In the genomic region with DNA sequence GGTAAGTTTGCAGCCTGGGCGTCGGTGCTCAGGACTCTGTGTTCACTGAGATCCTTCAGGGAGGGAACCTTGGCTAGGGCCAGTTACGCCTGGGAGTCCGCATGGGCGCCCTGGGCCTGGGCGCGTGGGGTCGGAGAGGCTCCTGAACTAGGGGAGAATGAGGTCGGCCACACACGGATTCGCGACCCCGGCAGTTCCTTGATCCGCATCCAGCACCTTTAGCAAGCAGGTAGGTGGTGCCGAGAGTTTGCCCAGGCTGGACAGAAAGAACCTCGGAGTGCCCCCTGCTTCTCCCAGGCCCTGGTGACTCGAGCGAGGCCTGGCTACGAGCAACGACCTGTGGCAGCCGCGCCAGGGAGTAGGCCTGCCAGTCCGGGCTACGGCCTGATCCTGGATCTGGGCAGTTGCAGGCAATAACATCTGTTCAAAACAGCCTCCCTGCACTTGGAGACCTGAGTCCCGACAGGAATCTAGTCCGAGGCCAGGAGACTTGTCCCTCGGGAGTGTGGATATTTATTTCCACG, we compare ENCODE assay signal across 8 mouse cellular contexts. TPM values are rescaled to one million over a fixed set of nuclear protein-coding genes. Genes with fewer than 3 reads are reported as not detected.
A peak's percentile ranks its signal among the peaks of the same experiment; 100 is the strongest.
DNase-seq lines count a peak whose midpoint lies in the region; ATAC-seq lines count a peak whose summit lies in the region.

No protein-coding gene starts in this region.

- ATAC-seq in embryonic facial prominence, embryonic 11.5 days (replicated peaks; ENCODE audit: insufficient number of reproducible peaks, low FRiP score, low TSS enrichment, low read depth), result peak; percentile 17; the same call in 1 of the 2 replicates
- ATAC-seq in hindbrain, embryonic 14.5 days (ENCODE audit: low FRiP score), result peak; percentile 19; the same call in 1 of the 2 replicates
- peak; percentile 23 for ATAC-seq in megakaryocyte, adult 5-6 weeks (ENCODE audit: poor library complexity, severe bottlenecking)

- H3K4me1 ChIP-seq in embryonic facial prominence, embryonic 11.5 days (ENCODE audit: control insufficient read depth, insufficient read depth, low read length), result no peaks in the 10 kb centered on the region
- H3K4me1 ChIP-seq in hindbrain, embryonic 14.5 days (replicated peaks; ENCODE audit: control insufficient read depth, insufficient read depth, low read length), result peaks cover 6% of the 10 kb centered on the region; the same call in 1 of the 2 replicates

- H3K4me3 ChIP-seq in embryonic facial prominence, embryonic 11.5 days (ENCODE audit: low read depth, low read length), result peak overlapping the region; percentile 60
- peak overlapping the region; percentile 36 for H3K4me3 ChIP-seq in hindbrain, embryonic 14.5 days (replicated peaks; ENCODE audit: low read length)

- H3K9ac ChIP-seq in embryonic facial prominence, embryonic 11.5 days (replicated peaks; ENCODE audit: low read length), result peak overlapping the region; percentile 81
- H3K9ac ChIP-seq in hindbrain, embryonic 14.5 days, result peak overlapping the region; percentile 41; the same call in 1 of the 2 replicates

- H3K36me3 ChIP-seq in embryonic facial prominence, embryonic 11.5 days (replicated peaks; ENCODE audit: control insufficient read depth, insufficient read depth, low read depth, low read length), result no peaks in the 10 kb centered on the region
- no peaks in the 10 kb centered on the region for H3K36me3 ChIP-seq in hindbrain, embryonic 14.5 days (replicated peaks; ENCODE audit: control insufficient read depth, insufficient read depth)

- H3K4me2 ChIP-seq in embryonic facial prominence, embryonic 11.5 days (ENCODE audit: low read depth, low read length), result peak overlapping the region; percentile 87
- H3K4me2 ChIP-seq in hindbrain, embryonic 14.5 days (replicated peaks), result peak overlapping the region; percentile 72

- H3K27me3 ChIP-seq in embryonic facial prominence, embryonic 11.5 days (ENCODE audit: control insufficient read depth, insufficient read depth, low read length), result no peaks in the 10 kb centered on the region
- H3K27me3 ChIP-seq in hindbrain, embryonic 14.5 days (ENCODE audit: control insufficient read depth, insufficient read depth, low read length), result no peaks in the 10 kb centered on the region

- H3K27ac ChIP-seq in embryonic facial prominence, embryonic 11.5 days (replicated peaks; ENCODE audit: low read depth, low read length), result 0 out of 2 replicates have a peak overlapping the region, but pooled peaks have one; percentile 20
- no peak overlapping the region for H3K27ac ChIP-seq in hindbrain, embryonic 14.5 days

- intact Hi-C loops in left cerebral cortex, postnatal 4 days (cut with DNase I), result no loop called here

- H3K9me3 ChIP-seq in embryonic facial prominence, embryonic 11.5 days (replicated peaks; ENCODE audit: control insufficient read depth, low read length), result no peaks in the 10 kb centered on the region
- H3K9me3 ChIP-seq in hindbrain, embryonic 14.5 days (ENCODE audit: control insufficient read depth, low read length), result no peaks in the 10 kb centered on the region

- WGBS in embryonic facial prominence, embryonic 11.5 days, result 12% methylated on average over 28 of the region's 28 CpGs
- 12% methylated on average over 28 of the region's 28 CpGs for WGBS in hindbrain, embryonic 14.5 days

- peak; percentile 15 for DNase-seq in left cerebral cortex, postnatal 4 days
- no peak for DNase-seq in left cerebral cortex, adult 8-10 months (ENCODE audit: low spot score in 2 of 2)
- DNase-seq in embryonic facial prominence, embryonic 11.5 days (ENCODE audit: low spot score), result no peak
- DNase-seq in hindbrain, embryonic 14.5 days (ENCODE audit: low spot score), result no peak
- DNase-seq in urinary bladder, postnatal 14 days (ENCODE audit: low spot score), result no peak
- no peak for DNase-seq in thymus, postnatal 4 days
- DNase-seq in gastrocnemius, postnatal 25 days, result no peak

RNA-seq across cellular contexts. Expression of gene Mavs, which starts 0.3 kb away (rescaled TPM):
- 1 to 10 TPM; 4.5 to 4.7 TPM for total RNA-seq in left cerebral cortex, postnatal 4 days (2021)
- 1 to 10 TPM; 6.9 to 8.6 (median 7.3) TPM for total RNA-seq in left cerebral cortex, adult 8-10 months (2022)
- 13.3 and 14.3 TPM in 2 replicates for polyA plus RNA-seq in embryonic facial prominence, embryonic 11.5 days (2014; fragmentation: Nextera tagmentation; extraction: Ambion mirVana)
- polyA plus RNA-seq in hindbrain, embryonic 14.5 days (2014; fragmentation: Nextera tagmentation; extraction: Ambion mirVana), result 5.8 and 7.7 TPM in 2 replicates
- total RNA-seq in megakaryocyte, adult 5-6 weeks (2015), result 17.3 and 20.8 TPM in 2 replicates
- total RNA-seq in megakaryocyte, adult 5-6 weeks (2017), result 14.4 and 14.8 TPM in 2 replicates
- total RNA-seq in gastrocnemius, postnatal 25 days (2021), result 10 to 100 TPM; 40.5 to 47.4 TPM

RNA-seq across cellular contexts. Expression of gene Ap5s1, which starts 27.3 kb away (rescaled TPM):
- 10 to 100 TPM; 17.9 to 18.5 TPM for total RNA-seq in left cerebral cortex, postnatal 4 days (2021)
- 10 to 100 TPM; 23.9 to 28.5 (median 26.2) TPM for total RNA-seq in left cerebral cortex, adult 8-10 months (2022)
- 22.6 and 23.8 TPM in 2 replicates for polyA plus RNA-seq in embryonic facial prominence, embryonic 11.5 days (2014; fragmentation: Nextera tagmentation; extraction: Ambion mirVana)
- 32.1 and 39.7 TPM in 2 replicates for polyA plus RNA-seq in hindbrain, embryonic 14.5 days (2014; fragmentation: Nextera tagmentation; extraction: Ambion mirVana)
- total RNA-seq in megakaryocyte, adult 5-6 weeks (2015), result 13.6 and 14.0 TPM in 2 replicates
- total RNA-seq in megakaryocyte, adult 5-6 weeks (2017), result 8.4 and 13.5 TPM in 2 replicates
- total RNA-seq in gastrocnemius, postnatal 25 days (2021), result 10 to 100 TPM; 18.2 to 20.1 TPM

RNA-seq across cellular contexts. Expression of gene Pank2, which starts 28.1 kb away (rescaled TPM):
- total RNA-seq in left cerebral cortex, postnatal 4 days (2021), result 10 to 100 TPM; 47.6 to 50.8 TPM
- 10 to 100 TPM; 63.3 to 71.3 (median 69.9) TPM for total RNA-seq in left cerebral cortex, adult 8-10 months (2022)
- 60.6 and 68.0 TPM in 2 replicates for polyA plus RNA-seq in embryonic facial prominence, embryonic 11.5 days (2014; fragmentation: Nextera tagmentation; extraction: Ambion mirVana)
- polyA plus RNA-seq in hindbrain, embryonic 14.5 days (2014; fragmentation: Nextera tagmentation; extraction: Ambion mirVana), result 31.5 and 35.1 TPM in 2 replicates
- 60.1 and 74.2 TPM in 2 replicates for total RNA-seq in megakaryocyte, adult 5-6 weeks (2015)
- 42.9 and 51.0 TPM in 2 replicates for total RNA-seq in megakaryocyte, adult 5-6 weeks (2017)
- 10 to 100 TPM; 22.5 to 26.4 TPM for total RNA-seq in gastrocnemius, postnatal 25 days (2021)

RNA-seq across cellular contexts. Expression of gene Spef1, which starts 47.1 kb away (rescaled TPM):
- 10 to 100 TPM; 25.2 to 31.6 TPM for total RNA-seq in left cerebral cortex, postnatal 4 days (2021)
- total RNA-seq in left cerebral cortex, adult 8-10 months (2022), result 1 to 10 TPM; 7.4 to 8.3 (median 8.1) TPM
- polyA plus RNA-seq in embryonic facial prominence, embryonic 11.5 days (2014; fragmentation: Nextera tagmentation; extraction: Ambion mirVana), result 3.4 and 4.1 TPM in 2 replicates
- 11.5 and 11.8 TPM in 2 replicates for polyA plus RNA-seq in hindbrain, embryonic 14.5 days (2014; fragmentation: Nextera tagmentation; extraction: Ambion mirVana)
- total RNA-seq in megakaryocyte, adult 5-6 weeks (2015), result 1.5 and 1.8 TPM in 2 replicates
- 2.4 and 3.3 TPM in 2 replicates for total RNA-seq in megakaryocyte, adult 5-6 weeks (2017)
- 1 to 10 TPM; 1.9 to 2.1 TPM for total RNA-seq in gastrocnemius, postnatal 25 days (2021)

RNA-seq across cellular contexts. Expression of gene Cdc25b, which starts 47.4 kb away (rescaled TPM):
- total RNA-seq in left cerebral cortex, postnatal 4 days (2021), result 10 to 100 TPM; 25.1 to 30.1 TPM
- total RNA-seq in left cerebral cortex, adult 8-10 months (2022), result 10 to 100 TPM; 18.3 to 21.9 (median 19.1) TPM
- 48.0 and 53.4 TPM in 2 replicates for polyA plus RNA-seq in embryonic facial prominence, embryonic 11.5 days (2014; fragmentation: Nextera tagmentation; extraction: Ambion mirVana)
- polyA plus RNA-seq in hindbrain, embryonic 14.5 days (2014; fragmentation: Nextera tagmentation; extraction: Ambion mirVana), result 26.9 and 27.6 TPM in 2 replicates
- total RNA-seq in megakaryocyte, adult 5-6 weeks (2015), result 21.5 and 25.5 TPM in 2 replicates
- 29.1 and 35.0 TPM in 2 replicates for total RNA-seq in megakaryocyte, adult 5-6 weeks (2017)
- 1 to 10 TPM; 1.5 to 4.8 TPM for total RNA-seq in gastrocnemius, postnatal 25 days (2021)
